Mouse (Mus musculus) mature B cell (primary cell): ENCODE data around the gene Rsph14.

ENCODE experiments used
- in situ Hi-C: fragments of 300-500 bp; cut with MboI; formaldehyde crosslinking; loops from 2 replicates; pipeline ENCODE4 v1.14.3; 2019

Rsph14 gene

GRCm38 (mm10) chr10:74995377-74995776 lies 37.0 kb downstream of the Rsph14 start:
- in situ Hi-C loops: no loop called here

GRCm38 (mm10) chr10:74994863-74995262 lies 37.5 kb downstream of the Rsph14 start:
- in situ Hi-C loops: no loop called here

GRCm38 (mm10) chr10:74990584-74991322 lies 41.6 kb downstream of the Rsph14 start:
- in situ Hi-C loops: no loop called here

- in situ Hi-C loops: no loop called here
These were observed 42.6 kb downstream of the Rsph14 start for GRCm38 (mm10) chr10:74989814-74990213.

GRCm38 (mm10) chr10:74987698-74988470 lies 44.5 kb downstream of the Rsph14 start:
- in situ Hi-C loops: no loop called here

- in situ Hi-C loops: no loop called here
These were observed 49.2 kb downstream of the Rsph14 start for GRCm38 (mm10) chr10:74983176-74983575.

GRCm38 (mm10) chr10:74981159-74981558 lies 51.2 kb downstream of the Rsph14 start:
- in situ Hi-C loops: no loop called here

GRCm38 (mm10) chr10:74978056-74978455 lies 54.3 kb downstream of the Rsph14 start:
- in situ Hi-C loops: no loop called here

GRCm38 (mm10) chr10:74976429-74976828 lies 56.0 kb downstream of the Rsph14 start:
- in situ Hi-C loops: no loop called here

GRCm38 (mm10) chr10:74975626-74976025 lies 56.8 kb downstream of the Rsph14 start:
- in situ Hi-C loops: no loop called here

GRCm38 (mm10) chr10:74973026-74973425 lies 59.4 kb downstream of the Rsph14 start:
- in situ Hi-C loops: no loop called here

GRCm38 (mm10) chr10:74969266-74969665 lies 63.1 kb downstream of the Rsph14 start:
- in situ Hi-C loops: no loop called here

GRCm38 (mm10) chr10:74967651-74968267 lies 64.6 kb downstream of the Rsph14 start:
- in situ Hi-C loops: no loop called here

- in situ Hi-C loops: no loop called here
These were observed 65.4 kb downstream of the Rsph14 start, which contains the start of gene Gnaz for GRCm38 (mm10) chr10:74966850-74967451. Gene Gnaz, plus strand, starts transcription at chr10:74967177.

- in situ Hi-C loops: no loop called here
These were observed 68.0 kb downstream of the Rsph14 start for GRCm38 (mm10) chr10:74964380-74964779.

GRCm38 (mm10) chr10:74952830-74953443 lies 79.4 kb downstream of the Rsph14 start:
- in situ Hi-C loops: no loop called here

- in situ Hi-C loops: no loop called here
These were observed 91.6 kb downstream of the Rsph14 start for GRCm38 (mm10) chr10:74940795-74941194.

- in situ Hi-C loops: loop anchor here (5.0 kb wide), 1 partner anchor 213 kb away; no protein-coding TSS in a partner anchor
These were observed 93.1 kb downstream of the Rsph14 start for GRCm38 (mm10) chr10:74939300-74939699.

- in situ Hi-C loops: loop anchor here (5.0 kb wide), 1 partner anchor 214 kb away; no protein-coding TSS in a partner anchor
These were observed 94.0 kb downstream of the Rsph14 start for GRCm38 (mm10) chr10:74938410-74938809.

- in situ Hi-C loops: loop anchor here (5.0 kb wide), 1 partner anchor 215 kb away; no protein-coding TSS in a partner anchor
These were observed 95.2 kb downstream of the Rsph14 start for GRCm38 (mm10) chr10:74937003-74937790.

- in situ Hi-C loops: loop anchor here (5.0 kb wide), 1 partner anchor 217 kb away; no protein-coding TSS in a partner anchor
These were observed 97.4 kb downstream of the Rsph14 start for GRCm38 (mm10) chr10:74935016-74935415.
